Mouse (Mus musculus) kidney, embryonic 15.5 days (tissue): ENCODE data around the gene Smim17. TPM values are rescaled to one million over a fixed set of nuclear protein-coding genes. Genes with fewer than 3 reads are reported as not detected.
"Not testable (repeated sequence)": the region's sequence is repeated elsewhere in the genome, so short reads cannot be mapped to it uniquely, and the experiment has no call there.

Experiments used
- ATAC-seq: fragments of 200-750 bp; cut with Nextera tagmentation; replicated peaks from 2 replicates; pipeline ENCODE4 v1.8.0; 2017; ENCODE audit warnings: moderate TSS enrichment; ENCODE audit not compliant: low FRiP score
- H3K27ac ChIP-seq: fragments of 300-500 bp; sonication (generic); 2 replicates; pipeline ENCODE4 v1.5.1; 2015; ENCODE audit warnings: mild to moderate bottlenecking, inconsistent platforms
- H3K27me3 ChIP-seq: fragments of 300-500 bp; sonication (generic); 2 replicates; pipeline ENCODE4 v1.6.1; 2015; ENCODE audit warnings: inconsistent platforms
- H3K36me3 ChIP-seq: fragments of 300-500 bp; sonication (generic); 2 replicates; pipeline ENCODE4 v1.6.1; 2015; ENCODE audit warnings: inconsistent platforms
- H3K4me1 ChIP-seq: fragments of 300-500 bp; sonication (generic); 2 replicates; pipeline ENCODE4 v1.6.1; 2015; ENCODE audit warnings: inconsistent platforms
- H3K4me2 ChIP-seq: fragments of 300-500 bp; sonication (generic); 2 replicates; pipeline ENCODE4 v1.6.1; 2015; ENCODE audit warnings: moderate library complexity, mild to moderate bottlenecking, inconsistent platforms
- H3K4me3 ChIP-seq: fragments of 300-500 bp; sonication (generic); replicated peaks from 2 replicates; pipeline ENCODE4 v1.5.1; 2015; ENCODE audit warnings: mild to moderate bottlenecking, inconsistent platforms
- H3K9ac ChIP-seq: fragments of 300-500 bp; sonication (generic); 2 replicates; pipeline ENCODE4 v1.6.1; 2015; ENCODE audit warnings: mild to moderate bottlenecking, inconsistent platforms
- H3K9me3 ChIP-seq: fragments of 300-500 bp; sonication (generic); replicated peaks from 2 replicates; pipeline ENCODE4 v1.6.1; 2016; ENCODE audit warnings: inconsistent platforms
- WGBS: fragments of 180-500 bp; shearing (Covaris S2); methylation state at CpG from one replicate; pipeline ENCODE4 v1.1.7; 2015; ENCODE audit warnings: mixed read lengths; 5-methylcytosine and 5-hydroxymethylcytosine counted together
- polyA plus RNA-seq: library from polyadenylated mRNA; unstranded; fragments of >200 nt; fragmentation: Nextera tagmentation; extraction: Ambion mirVana; gene quantifications from 2 replicates; pipeline ENCODE4 v1.2.1, GENCODE M21; 2015

Gene Smim17
- polyA plus RNA-seq, 1 experiment from 2014 or later, result 0.04 TPM

- Histone ChIP-seq H3K36me3 (no peaks in the 10 kb centered on the region), H3K27ac (no peak overlapping the region), H3K4me1 (no peaks in the 10 kb centered on the region), H3K4me3 (no peak overlapping the region), H3K27me3 (no peaks in the 10 kb centered on the region), H3K9me3 (peaks cover 2% of the 10 kb centered on the region; the same call in 1 of the 2 replicates), H3K9ac (no peak overlapping the region), H3K4me2 (no peak overlapping the region)
- ATAC-seq, result no peak
- WGBS, result 85% methylated on average over 3 of the region's 3 CpGs
Measured at GRCm38 (mm10) chr7:6429381-6429780, 30.9 kb downstream of the Smim17 start.

DNA sequence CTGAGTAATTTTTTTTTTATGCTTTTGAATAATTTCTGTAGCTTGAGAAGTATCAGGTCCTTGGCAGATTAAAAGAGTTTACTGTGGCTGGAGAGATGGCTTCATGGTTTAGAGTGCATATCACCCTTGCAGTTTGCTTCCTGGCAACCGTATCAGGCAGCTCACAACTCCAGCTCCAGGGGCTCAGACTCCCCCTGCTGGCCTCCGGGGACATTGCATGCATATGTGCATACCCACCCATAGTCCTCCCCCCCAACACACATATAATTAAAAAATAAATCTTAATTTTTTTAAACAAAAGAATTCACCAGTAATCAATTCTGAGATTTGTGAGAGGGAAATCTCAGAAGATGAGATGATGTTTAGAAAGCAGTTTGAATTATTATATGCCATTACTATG, 31.8 kb downstream of the Smim17 start:
- Histone ChIP-seq H3K9me3 (peaks cover 2% of the 10 kb centered on the region; the same call in 1 of the 2 replicates), H3K4me2 (no peak overlapping the region), H3K27ac (no peak overlapping the region), H3K36me3 (no peaks in the 10 kb centered on the region), H3K4me1 (no peaks in the 10 kb centered on the region), H3K4me3 (no peak overlapping the region), H3K9ac (no peak overlapping the region), H3K27me3 (no peaks in the 10 kb centered on the region)
- WGBS, result 34% methylated on average over 2 of the region's 2 CpGs
- ATAC-seq, result no peak

- Histone ChIP-seq H3K4me1 (no peaks in the 10 kb centered on the region), H3K9me3 (no peaks in the 10 kb centered on the region), H3K36me3 (no peaks in the 10 kb centered on the region), H3K27ac (no peak within 1 kb of the TSS), H3K4me2 (no peak within 1 kb of the TSS), H3K4me3 (no peak within 1 kb of the TSS), H3K9ac (no peak within 1 kb of the TSS), H3K27me3 (no peaks in the 10 kb centered on the region)
- 73% methylated on average over 3 of the region's 3 CpGs for WGBS
- no peak for ATAC-seq
Measured at GRCm38 (mm10) chr7:6438388-6438787, 39.9 kb downstream of the Smim17 start, which contains the start of gene Olfr1344. TSS of gene Olfr1344 (plus strand) at chr7:6438688.

DNA sequence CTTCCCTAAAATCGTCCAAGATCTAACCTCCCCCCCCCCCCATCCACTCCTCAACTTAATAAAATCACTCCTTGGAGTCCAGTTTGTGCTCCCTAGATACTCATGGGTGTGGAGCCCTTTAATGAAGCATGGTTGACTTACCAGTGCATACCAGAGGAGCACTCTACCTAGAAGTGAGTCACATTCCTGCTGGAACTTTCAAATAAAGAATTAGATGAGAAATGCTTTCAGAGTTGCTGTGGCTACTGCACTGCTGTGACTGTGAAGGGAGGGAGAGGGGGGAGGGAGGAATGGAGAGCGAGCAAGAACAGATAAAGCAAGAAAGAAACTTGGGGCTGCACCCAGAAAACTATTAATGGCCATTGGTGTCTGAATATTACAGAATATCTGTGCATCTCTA, 42.7 kb downstream of the Smim17 start:
- Histone ChIP-seq H3K9me3 (no peaks in the 10 kb centered on the region), H3K36me3 (no peaks in the 10 kb centered on the region), H3K4me2 (no peak overlapping the region), H3K4me1 (no peaks in the 10 kb centered on the region), H3K27ac (no peak overlapping the region), H3K27me3 (no peaks in the 10 kb centered on the region), H3K9ac (no peak overlapping the region), H3K4me3 (no peak overlapping the region)
- WGBS, result 63% methylated on average over 2 of the region's 2 CpGs
- ATAC-seq, result no peak

DNA sequence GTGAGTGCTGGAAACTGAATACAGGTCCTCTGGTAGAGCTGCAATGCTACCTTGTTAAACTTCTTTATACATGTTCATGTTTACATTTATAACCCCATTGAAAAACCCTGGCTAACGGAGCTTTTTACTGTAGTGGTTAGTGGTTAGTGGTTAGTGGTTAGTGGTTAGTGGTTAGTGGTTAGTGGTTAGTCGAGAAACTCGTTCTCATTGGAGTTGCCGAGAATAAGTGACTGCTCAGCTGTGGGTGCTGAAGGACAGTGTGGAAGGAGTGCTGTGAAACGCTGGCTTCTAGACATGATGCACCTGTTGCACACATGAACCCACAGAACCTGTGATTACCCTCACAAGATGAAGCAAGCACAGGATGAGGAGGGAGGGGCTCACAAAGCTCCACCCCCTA, 49.3 kb downstream of the Smim17 start:
- H3K9me3 ChIP-seq, result no peaks in the 10 kb centered on the region; the same call in 1 of the 2 replicates
- no peak overlapping the region for H3K4me2 ChIP-seq
- no peak overlapping the region for H3K27ac ChIP-seq
- H3K36me3 ChIP-seq, result no peaks in the 10 kb centered on the region
- H3K4me3 ChIP-seq, result no peak overlapping the region
- WGBS, result 87% methylated on average over 5 of the region's 5 CpGs
- H3K4me1 ChIP-seq, result no peaks in the 10 kb centered on the region
- no peaks in the 10 kb centered on the region for H3K27me3 ChIP-seq
- no peak overlapping the region for H3K9ac ChIP-seq
- ATAC-seq, result no peak

DNA sequence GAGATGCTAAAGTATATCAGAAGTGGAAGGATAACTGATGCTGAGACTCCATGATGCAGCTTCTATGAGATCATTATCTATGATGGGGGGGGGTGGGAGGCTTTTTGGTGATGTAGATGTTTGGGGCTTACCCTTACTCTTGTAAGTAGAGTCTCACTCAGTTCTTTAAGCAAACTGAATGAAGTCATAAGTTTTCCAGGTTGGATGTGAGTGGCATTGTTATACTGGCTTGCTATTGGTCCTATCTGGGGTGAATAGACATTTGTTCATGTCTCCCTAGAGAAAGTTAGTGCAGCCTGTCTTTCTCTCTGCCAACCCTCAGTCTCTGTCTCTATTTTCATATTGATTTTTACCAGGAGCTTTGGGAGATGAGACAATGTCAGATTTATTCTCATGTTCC, 57.4 kb downstream of the Smim17 start, which contains the start of gene Olfr1336:
TSS of gene Olfr1336 (plus strand) at position 301 of the 400 bp plus-strand sequence.
- H3K36me3 ChIP-seq, result no peaks in the 10 kb centered on the region
- ATAC-seq, result no peak
- H3K9me3 ChIP-seq, result no peaks in the 10 kb centered on the region; the same call in 1 of the 2 replicates

GRCm38 (mm10) chr7:6456399-6456798, 57.9 kb downstream of the Smim17 start:
- H3K9me3 ChIP-seq, result no peaks in the 10 kb centered on the region; the same call in 1 of the 2 replicates
- no peak overlapping the region for H3K27ac ChIP-seq
- no peak for ATAC-seq
- H3K4me1 ChIP-seq, result no peaks in the 10 kb centered on the region
- no peaks in the 10 kb centered on the region for H3K27me3 ChIP-seq
- H3K4me3 ChIP-seq, result no peak overlapping the region
- no peak overlapping the region for H3K9ac ChIP-seq
- WGBS, result 47% methylated on average over 3 of the region's 3 CpGs
- no peak overlapping the region for H3K4me2 ChIP-seq
- no peaks in the 10 kb centered on the region for H3K36me3 ChIP-seq

More for the DNA sequence above, 57.4 kb downstream of the Smim17 start, which contains the start of gene Olfr1336:
- no peak within 1 kb of the TSS for H3K4me3 ChIP-seq
- H3K4me2 ChIP-seq, result no peak within 1 kb of the TSS
- no peaks in the 10 kb centered on the region for H3K4me1 ChIP-seq
- no peaks in the 10 kb centered on the region for H3K27me3 ChIP-seq
- H3K9ac ChIP-seq, result no peak within 1 kb of the TSS
- no peak within 1 kb of the TSS for H3K27ac ChIP-seq

DNA sequence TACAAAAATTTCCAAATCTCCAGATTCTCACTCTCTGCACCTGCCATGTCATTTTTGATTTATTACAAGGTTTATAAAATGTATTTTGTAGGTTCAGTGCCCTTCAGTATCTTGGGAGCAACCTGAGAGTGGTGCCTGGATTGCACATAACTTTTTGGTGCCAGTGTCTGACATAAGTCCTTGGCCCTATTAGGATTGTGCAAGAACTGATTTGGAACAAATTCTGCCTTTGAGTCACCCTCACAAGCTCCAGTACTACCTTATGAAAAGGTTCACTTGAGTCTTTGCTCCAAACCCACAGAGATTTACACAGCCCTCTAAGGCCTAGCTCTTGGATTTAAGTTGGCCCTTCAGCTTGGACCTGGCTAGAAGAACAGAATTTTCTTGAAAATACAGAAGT, 68.4 kb downstream of the Smim17 start, which contains the start of gene Olfr1346:
TSS of gene Olfr1346 (plus strand) at position 151 of the 400 bp plus-strand sequence.
- H3K4me3 ChIP-seq, result no peak within 1 kb of the TSS
- no peak for ATAC-seq
- H3K9ac ChIP-seq, result no peak within 1 kb of the TSS
- no peaks in the 10 kb centered on the region for H3K27me3 ChIP-seq
- H3K9me3 ChIP-seq, result no peaks in the 10 kb centered on the region
- no peak within 1 kb of the TSS for H3K4me2 ChIP-seq
- no peaks in the 10 kb centered on the region for H3K36me3 ChIP-seq
- no peaks in the 10 kb centered on the region for H3K4me1 ChIP-seq
- H3K27ac ChIP-seq, result no peak within 1 kb of the TSS

DNA sequence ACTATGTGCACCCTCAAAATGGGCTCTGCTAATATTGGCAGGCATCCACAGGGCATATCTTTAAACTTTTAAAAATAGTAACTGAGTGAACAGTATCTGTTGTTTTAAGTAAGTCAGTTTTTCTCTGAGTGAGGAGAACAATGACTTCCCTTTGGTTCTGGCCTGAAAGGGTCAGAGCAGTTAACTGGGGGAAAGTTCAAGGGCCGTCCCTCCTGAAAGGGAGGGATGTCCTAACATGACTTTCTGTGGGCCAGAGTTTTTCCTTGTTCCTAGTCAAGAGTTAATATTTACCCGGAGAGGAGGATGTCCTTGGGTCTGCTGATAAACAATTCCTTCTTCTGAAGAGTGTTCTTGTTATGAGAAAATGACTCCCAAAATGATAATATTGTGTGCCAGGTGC, 79.1 kb downstream of the Smim17 start:
- not testable (repeated sequence) for H3K4me2 ChIP-seq, H3K27me3 ChIP-seq, H3K4me3 ChIP-seq, H3K36me3 ChIP-seq, H3K4me1 ChIP-seq, H3K9ac ChIP-seq, H3K27ac ChIP-seq, ATAC-seq, H3K9me3 ChIP-seq
- 67% methylated on average over 2 of the region's 2 CpGs for WGBS

Other genes with a start within 250 kb of the Smim17 start
- gene Zfp787, start 242.7 kb upstream of the Smim17 start, polyA plus RNA-seq, result 30.7 and 31.9 TPM in 2 replicates
- 65.5 and 71.4 TPM in 2 replicates for gene Zfp444, start 226.5 kb upstream of the Smim17 start, polyA plus RNA-seq
- not detected in 2 replicates for gene Galp, start 201.6 kb upstream of the Smim17 start, polyA plus RNA-seq
- not detected in 2 replicates for gene Zscan5b, start 176.4 kb upstream of the Smim17 start, polyA plus RNA-seq
- not detected in 2 replicates for gene Epp13, start 146.0 kb upstream of the Smim17 start, polyA plus RNA-seq
- 5.9 and 6.3 TPM in 2 replicates for gene Zfp667, start 112.1 kb upstream of the Smim17 start, polyA plus RNA-seq
- 5.1 and 6.2 TPM in 2 replicates for gene Zfp583, start 67.4 kb upstream of the Smim17 start, polyA plus RNA-seq
- 2.3 and 2.4 TPM in 2 replicates for gene Gm3854, start 55.0 kb upstream of the Smim17 start, polyA plus RNA-seq
- gene Zfp78, start 35.4 kb upstream of the Smim17 start, polyA plus RNA-seq, result 1.7 and 2.5 TPM in 2 replicates
- 7.8 and 8.3 TPM in 2 replicates for gene Zfp28, start 15.4 kb upstream of the Smim17 start, polyA plus RNA-seq
- gene Gm20715, start 11.6 kb downstream of the Smim17 start, polyA plus RNA-seq, result not detected in 2 replicates
- gene Olfr1344, start 40.0 kb downstream of the Smim17 start, polyA plus RNA-seq, result not detected in 2 replicates
- gene Olfr1336, start 57.5 kb downstream of the Smim17 start, polyA plus RNA-seq, result not detected in 2 replicates
- not detected in 2 replicates for gene Olfr1346, start 68.4 kb downstream of the Smim17 start, polyA plus RNA-seq
- gene Olfr5, start 88.2 kb downstream of the Smim17 start, polyA plus RNA-seq, result not detected in 2 replicates
- not detected in 2 replicates for gene Olfr1347, start 101.0 kb downstream of the Smim17 start, polyA plus RNA-seq
- gene Olfr1348, start 110.0 kb downstream of the Smim17 start, polyA plus RNA-seq, result not detected in 2 replicates
- gene Olfr1349, start 124.2 kb downstream of the Smim17 start, polyA plus RNA-seq, result not detected in 2 replicates
- gene Olfr1350, start 166.1 kb downstream of the Smim17 start, polyA plus RNA-seq, result not detected in 2 replicates